Mouse (Mus musculus): ENCODE data around the gene Stk40. TPM values are rescaled to one million over a fixed set of nuclear protein-coding genes. Genes with fewer than 3 reads are reported as not detected.

Stk40 gene
- polyA plus RNA-seq, 1 experiment, result 33.5 TPM

DNA sequence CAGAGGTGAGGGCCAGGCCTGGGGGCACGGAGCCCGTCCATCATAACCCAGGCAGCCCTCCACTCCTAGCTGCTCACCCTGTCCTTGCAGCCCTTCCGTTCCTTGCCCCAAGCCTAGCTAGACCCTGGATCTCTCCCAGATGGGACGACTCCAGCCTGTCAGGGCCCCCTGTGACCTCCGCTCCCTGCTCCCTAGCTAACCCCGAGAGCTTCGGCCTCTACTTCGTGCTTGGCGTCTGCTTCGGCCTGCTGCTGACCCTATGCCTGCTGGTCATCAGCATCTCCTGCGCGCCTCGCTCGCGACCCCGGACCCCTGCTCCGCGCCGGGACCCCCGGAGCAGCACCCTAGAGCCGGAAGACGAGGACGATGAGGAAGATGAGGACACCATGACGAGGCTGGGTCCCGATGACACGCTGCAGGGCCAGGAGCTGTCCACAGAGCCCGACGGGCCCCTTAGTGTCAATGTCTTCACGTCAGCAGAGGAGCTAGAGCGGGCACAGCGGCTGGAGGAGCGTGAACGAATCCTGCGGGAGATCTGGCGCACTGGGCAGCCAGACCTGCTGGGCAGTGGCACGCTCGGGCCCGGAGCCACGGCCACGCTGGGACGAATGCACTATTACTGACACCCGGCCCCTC is 45.4 kb downstream of the Stk40 start:
- TF ChIP-seq CTCF (IDR thresholded peaks at IDR 0.05; ENCODE audit: control insufficient read depth, insufficient read depth, insufficient replicate concordance, low read depth, low read length), result no peak
- TF ChIP-seq POLR2A (IDR thresholded peaks at IDR 0.05; ENCODE audit: control insufficient read depth, low read depth, low read length), result no peak
- Histone ChIP-seq H3K4me1 (ENCODE audit: control insufficient read depth, insufficient read depth, low read length) (peaks cover 17% of the 10 kb centered on the region), H3K4me3 (ENCODE audit: control insufficient read depth, low read depth, low read length) (peak overlapping the region; percentile 58), H3K27me3 (ENCODE audit: control insufficient read depth, insufficient read depth, low read length) (no peaks in the 10 kb centered on the region), H3K27ac (ENCODE audit: control insufficient read depth, insufficient read depth, low read depth, low read length) (peak overlapping the region; percentile 56), H3K36me3 (ENCODE audit: control insufficient read depth, insufficient read depth, low read length) (no peaks in the 10 kb centered on the region)

DNA sequence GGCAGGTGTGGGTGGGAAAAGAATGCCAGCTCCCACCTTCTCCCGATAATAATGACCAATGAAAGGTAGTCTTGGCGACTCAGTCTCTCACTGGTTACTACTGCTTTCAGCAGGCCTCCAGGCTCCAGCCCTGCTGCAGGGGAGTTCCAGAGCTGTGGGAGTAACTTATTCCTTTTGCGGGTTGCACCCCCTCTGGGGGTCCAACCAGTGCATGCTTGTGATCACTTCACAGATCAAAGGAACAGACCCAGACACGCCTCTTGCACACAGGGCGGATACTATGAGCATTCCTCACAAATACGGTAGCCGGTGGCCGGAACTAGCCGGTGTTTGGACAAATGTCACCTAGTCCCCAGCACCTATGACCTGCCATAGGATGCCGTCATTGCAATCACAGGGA is 46.0 kb downstream of the Stk40 start:
- Histone ChIP-seq H3K36me3 (ENCODE audit: control insufficient read depth, insufficient read depth, low read length) (no peaks in the 10 kb centered on the region), H3K4me1 (ENCODE audit: control insufficient read depth, insufficient read depth, low read length) (peaks cover 17% of the 10 kb centered on the region), H3K27me3 (ENCODE audit: control insufficient read depth, insufficient read depth, low read length) (no peaks in the 10 kb centered on the region), H3K27ac (ENCODE audit: control insufficient read depth, insufficient read depth, low read depth, low read length) (peak overlapping the region; percentile 56), H3K4me3 (ENCODE audit: control insufficient read depth, low read depth, low read length) (no peak overlapping the region; the same call in 1 of the 2 replicates)
- TF ChIP-seq CTCF (IDR thresholded peaks at IDR 0.05; ENCODE audit: control insufficient read depth, insufficient read depth, insufficient replicate concordance, low read depth, low read length), result no peak
- TF ChIP-seq POLR2A (IDR thresholded peaks at IDR 0.05; ENCODE audit: control insufficient read depth, low read depth, low read length), result no peak

DNA sequence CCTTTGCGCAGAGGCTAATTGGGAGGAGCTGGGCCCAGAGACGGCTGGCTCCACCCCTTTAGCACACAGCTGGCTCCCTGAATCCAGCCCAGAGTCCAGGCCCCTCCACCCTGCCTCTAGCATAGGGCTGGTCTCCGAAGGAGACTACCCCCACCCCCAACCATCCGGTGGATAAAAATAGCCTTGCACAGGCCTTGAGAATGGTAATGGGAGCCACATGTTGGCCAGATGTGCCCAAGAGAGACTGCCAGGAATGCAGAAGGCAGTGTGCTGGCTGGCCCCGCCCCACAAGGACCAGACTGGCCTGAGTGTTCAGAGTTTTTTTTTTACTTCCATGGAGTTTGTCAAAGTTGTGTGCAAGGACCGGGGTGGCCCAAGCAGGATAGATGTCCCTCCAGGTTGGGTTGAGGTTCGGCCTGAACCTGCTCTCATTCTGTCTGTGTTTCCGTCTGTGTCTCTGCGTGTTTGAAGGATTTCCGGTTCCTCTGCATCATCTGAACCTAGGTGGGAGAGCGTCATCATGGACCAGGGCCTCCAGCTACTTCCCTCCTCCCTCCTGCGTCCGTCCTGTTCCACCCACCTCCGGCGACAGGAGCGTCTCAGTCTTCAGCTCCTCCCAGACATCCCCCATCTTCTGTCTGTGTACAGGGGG is 46.7 kb downstream of the Stk40 start:
- no peaks in the 10 kb centered on the region for H3K27me3 ChIP-seq (ENCODE audit: control insufficient read depth, insufficient read depth, low read length)
- H3K4me1 ChIP-seq (ENCODE audit: control insufficient read depth, insufficient read depth, low read length), result peaks cover 17% of the 10 kb centered on the region
- TF ChIP-seq POLR2A (IDR thresholded peaks at IDR 0.05; ENCODE audit: control insufficient read depth, low read depth, low read length) (no peak), CTCF (IDR thresholded peaks at IDR 0.05; ENCODE audit: control insufficient read depth, insufficient read depth, insufficient replicate concordance, low read depth, low read length) (no peak)
- H3K4me3 ChIP-seq (ENCODE audit: control insufficient read depth, low read depth, low read length), result no peak overlapping the region
- H3K36me3 ChIP-seq (ENCODE audit: control insufficient read depth, insufficient read depth, low read length), result no peaks in the 10 kb centered on the region
- no peak overlapping the region for H3K27ac ChIP-seq (ENCODE audit: control insufficient read depth, insufficient read depth, low read depth, low read length)

DNA sequence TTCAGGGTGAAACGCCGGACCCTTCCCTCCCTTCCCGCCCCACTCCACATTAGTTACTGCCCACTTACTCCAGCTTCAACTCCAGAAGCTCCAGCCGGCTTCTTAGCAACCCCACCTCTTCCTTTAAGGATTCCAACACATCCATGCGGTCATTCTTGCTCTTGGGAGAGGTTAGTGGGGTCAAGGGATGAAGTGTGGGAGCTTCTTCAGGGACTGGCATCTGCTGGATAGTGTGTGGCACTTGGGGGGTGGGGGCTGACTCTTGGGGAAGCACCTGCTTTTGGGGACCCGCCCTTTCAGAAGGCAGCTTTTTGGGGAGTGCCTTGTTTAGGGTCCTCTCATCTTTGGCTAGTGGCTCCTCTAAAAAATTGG is 47.2 kb downstream of the Stk40 start:
- Histone ChIP-seq H3K4me1 (ENCODE audit: control insufficient read depth, insufficient read depth, low read length) (peaks cover 17% of the 10 kb centered on the region), H3K36me3 (ENCODE audit: control insufficient read depth, insufficient read depth, low read length) (no peaks in the 10 kb centered on the region), H3K4me3 (ENCODE audit: control insufficient read depth, low read depth, low read length) (no peak overlapping the region), H3K27ac (ENCODE audit: control insufficient read depth, insufficient read depth, low read depth, low read length) (no peak overlapping the region), H3K27me3 (ENCODE audit: control insufficient read depth, insufficient read depth, low read length) (no peaks in the 10 kb centered on the region)
- no peak for TF ChIP-seq CTCF (IDR thresholded peaks at IDR 0.05; ENCODE audit: control insufficient read depth, insufficient read depth, insufficient replicate concordance, low read depth, low read length)
- no peak for TF ChIP-seq POLR2A (IDR thresholded peaks at IDR 0.05; ENCODE audit: control insufficient read depth, low read depth, low read length)

DNA sequence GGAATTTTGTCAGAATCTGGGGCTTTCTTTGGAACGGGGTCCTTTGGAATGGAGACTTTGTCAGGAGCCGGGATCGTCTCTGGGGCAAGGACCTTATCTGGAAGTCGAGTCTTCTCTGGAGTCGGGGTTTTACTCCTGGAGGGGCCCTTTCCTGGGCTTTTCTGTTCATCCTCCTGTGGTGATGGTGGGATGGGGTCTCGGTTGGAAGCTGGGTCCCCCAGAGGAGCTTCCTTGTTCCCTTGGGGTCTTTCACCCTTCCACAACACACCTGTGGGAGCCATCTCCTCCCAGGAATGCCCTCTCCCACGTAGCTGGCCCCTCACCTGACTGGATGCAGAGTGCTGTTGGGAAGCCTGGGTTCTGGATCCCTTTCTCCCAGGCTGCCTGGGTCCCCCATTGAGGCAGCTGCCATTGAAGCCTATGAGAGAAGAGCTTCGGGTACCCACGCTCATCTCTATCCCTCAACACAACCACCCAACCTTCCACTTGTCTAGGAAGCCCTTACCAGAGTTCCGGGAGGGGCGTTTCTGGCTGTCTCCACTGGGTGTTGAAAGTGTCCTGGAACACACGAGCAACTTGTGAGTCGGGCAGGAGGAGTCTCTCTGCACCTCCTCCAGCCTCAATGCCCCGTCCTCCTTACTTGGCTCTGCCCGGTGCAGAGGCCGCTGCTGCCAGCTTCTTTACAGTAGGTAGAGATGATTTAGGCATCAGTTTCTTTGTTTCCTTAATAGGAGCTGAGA is 48.1 kb downstream of the Stk40 start:
- TF ChIP-seq POLR2A (IDR thresholded peaks at IDR 0.05; ENCODE audit: control insufficient read depth, low read depth, low read length) (no peak), CTCF (IDR thresholded peaks at IDR 0.05; ENCODE audit: control insufficient read depth, insufficient read depth, insufficient replicate concordance, low read depth, low read length) (no peak)
- H3K27ac ChIP-seq (ENCODE audit: control insufficient read depth, insufficient read depth, low read depth, low read length), result no peak overlapping the region
- no peaks in the 10 kb centered on the region for H3K27me3 ChIP-seq (ENCODE audit: control insufficient read depth, insufficient read depth, low read length)
- H3K4me3 ChIP-seq (ENCODE audit: control insufficient read depth, low read depth, low read length), result no peak overlapping the region
- no peaks in the 10 kb centered on the region for H3K36me3 ChIP-seq (ENCODE audit: control insufficient read depth, insufficient read depth, low read length)
- H3K4me1 ChIP-seq (ENCODE audit: control insufficient read depth, insufficient read depth, low read length), result peaks cover 17% of the 10 kb centered on the region

DNA sequence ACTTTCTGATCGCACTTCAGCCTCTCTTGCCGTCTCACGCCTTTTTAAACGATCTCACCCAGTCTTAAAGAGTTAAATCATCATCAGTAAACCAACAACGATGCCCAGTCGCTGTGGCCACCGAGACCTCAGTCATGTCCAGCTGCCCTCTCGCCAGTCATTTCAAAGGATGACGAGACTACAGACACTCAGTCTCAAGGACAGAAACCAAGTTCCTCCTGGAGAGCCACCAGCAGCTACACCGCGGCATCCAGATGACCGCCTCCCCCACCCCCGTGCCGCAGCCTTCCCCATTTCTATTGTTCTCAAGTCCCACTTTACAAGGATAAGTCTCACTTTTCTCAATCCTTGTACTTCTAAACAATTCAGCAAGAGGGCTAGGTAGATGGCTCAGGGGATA is 49.1 kb downstream of the Stk40 start:
- H3K4me1 ChIP-seq (ENCODE audit: control insufficient read depth, insufficient read depth, low read length), result peaks cover 12% of the 10 kb centered on the region
- H3K27ac ChIP-seq (ENCODE audit: control insufficient read depth, insufficient read depth, low read depth, low read length), result no peak overlapping the region
- H3K4me3 ChIP-seq (ENCODE audit: control insufficient read depth, low read depth, low read length), result no peak overlapping the region
- H3K27me3 ChIP-seq (ENCODE audit: control insufficient read depth, insufficient read depth, low read length), result no peaks in the 10 kb centered on the region
- no peak for TF ChIP-seq POLR2A (IDR thresholded peaks at IDR 0.05; ENCODE audit: control insufficient read depth, low read depth, low read length)
- no peak for TF ChIP-seq CTCF (IDR thresholded peaks at IDR 0.05; ENCODE audit: control insufficient read depth, insufficient read depth, insufficient replicate concordance, low read depth, low read length)
- no peaks in the 10 kb centered on the region for H3K36me3 ChIP-seq (ENCODE audit: control insufficient read depth, insufficient read depth, low read length)

DNA sequence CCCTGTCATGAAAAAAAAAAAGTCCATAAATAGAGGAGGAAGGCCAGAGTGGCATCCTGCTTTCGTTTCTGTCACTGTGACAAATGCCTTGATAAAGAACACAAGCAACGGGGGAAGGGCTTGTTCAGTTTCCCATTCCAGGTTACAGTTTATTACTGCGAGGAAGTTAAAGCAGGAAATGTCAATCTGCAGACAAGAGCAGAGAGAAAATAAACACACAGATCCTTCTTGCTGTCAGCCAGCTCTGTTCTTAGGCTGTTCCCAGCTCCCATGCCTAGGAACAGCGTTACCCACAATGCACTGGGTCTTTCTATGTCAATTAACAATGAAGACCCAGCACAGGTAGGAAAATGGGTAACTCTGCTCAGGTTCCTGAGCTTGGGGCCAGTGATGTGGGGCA is 51.4 kb downstream of the Stk40 start:
- H3K27ac ChIP-seq (ENCODE audit: control insufficient read depth, insufficient read depth, low read depth, low read length), result no peak overlapping the region
- TF ChIP-seq CTCF (IDR thresholded peaks at IDR 0.05; ENCODE audit: control insufficient read depth, insufficient read depth, insufficient replicate concordance, low read depth, low read length) (no peak), POLR2A (IDR thresholded peaks at IDR 0.05; ENCODE audit: control insufficient read depth, low read depth, low read length) (no peak)

More for the DNA sequence above, 51.4 kb downstream of the Stk40 start:
- Histone ChIP-seq H3K27me3 (ENCODE audit: control insufficient read depth, insufficient read depth, low read length) (no peaks in the 10 kb centered on the region), H3K4me1 (ENCODE audit: control insufficient read depth, insufficient read depth, low read length) (no peaks in the 10 kb centered on the region; the same call in 1 of the 2 replicates), H3K4me3 (ENCODE audit: control insufficient read depth, low read depth, low read length) (no peak overlapping the region), H3K36me3 (ENCODE audit: control insufficient read depth, insufficient read depth, low read length) (no peaks in the 10 kb centered on the region)
